Mouse (Mus musculus): ENCODE results near the gene Clasp1.

The Clasp1 gene

DNA sequence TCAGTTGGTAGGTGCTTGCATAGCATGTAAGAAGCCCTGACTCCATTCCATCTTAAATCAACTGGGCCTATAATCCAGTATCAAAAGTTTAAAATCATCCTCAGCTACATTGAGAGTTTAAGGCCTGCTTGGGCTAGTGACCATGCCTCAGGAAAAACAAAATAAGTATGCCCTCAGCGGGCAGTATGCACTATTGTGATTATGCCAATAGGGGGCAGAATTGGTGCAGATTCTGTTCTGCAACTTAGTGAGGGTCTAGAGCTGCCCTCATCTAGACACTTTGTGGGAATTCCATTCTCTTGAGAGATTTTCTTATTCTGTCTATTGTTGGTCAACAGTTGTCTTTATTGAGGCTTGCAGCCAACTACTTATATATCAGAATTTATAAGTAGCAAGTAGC, 116.9 kb downstream of the Clasp1 start:
- DNase-seq, result no peak

DNA sequence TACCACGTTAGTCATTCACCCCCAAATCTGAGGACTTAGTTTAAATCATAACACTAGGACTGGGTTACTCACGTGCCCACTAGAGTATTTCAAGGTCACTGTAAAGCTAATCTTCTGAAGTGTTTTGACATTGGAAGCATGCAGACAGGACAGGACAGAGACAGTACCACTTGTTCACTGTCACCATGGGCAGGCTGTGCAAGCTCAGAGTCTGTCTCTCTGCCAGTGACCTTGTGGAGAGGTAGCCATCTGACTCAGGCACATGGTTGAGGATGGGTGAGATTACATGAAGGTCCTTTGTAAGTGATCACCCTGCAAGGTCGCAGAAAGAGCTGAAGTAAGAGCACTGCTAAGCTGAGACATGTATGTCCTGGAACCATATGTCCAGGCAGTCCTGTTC, 122.1 kb downstream of the Clasp1 start:
- DNase-seq, result no peak

DNA sequence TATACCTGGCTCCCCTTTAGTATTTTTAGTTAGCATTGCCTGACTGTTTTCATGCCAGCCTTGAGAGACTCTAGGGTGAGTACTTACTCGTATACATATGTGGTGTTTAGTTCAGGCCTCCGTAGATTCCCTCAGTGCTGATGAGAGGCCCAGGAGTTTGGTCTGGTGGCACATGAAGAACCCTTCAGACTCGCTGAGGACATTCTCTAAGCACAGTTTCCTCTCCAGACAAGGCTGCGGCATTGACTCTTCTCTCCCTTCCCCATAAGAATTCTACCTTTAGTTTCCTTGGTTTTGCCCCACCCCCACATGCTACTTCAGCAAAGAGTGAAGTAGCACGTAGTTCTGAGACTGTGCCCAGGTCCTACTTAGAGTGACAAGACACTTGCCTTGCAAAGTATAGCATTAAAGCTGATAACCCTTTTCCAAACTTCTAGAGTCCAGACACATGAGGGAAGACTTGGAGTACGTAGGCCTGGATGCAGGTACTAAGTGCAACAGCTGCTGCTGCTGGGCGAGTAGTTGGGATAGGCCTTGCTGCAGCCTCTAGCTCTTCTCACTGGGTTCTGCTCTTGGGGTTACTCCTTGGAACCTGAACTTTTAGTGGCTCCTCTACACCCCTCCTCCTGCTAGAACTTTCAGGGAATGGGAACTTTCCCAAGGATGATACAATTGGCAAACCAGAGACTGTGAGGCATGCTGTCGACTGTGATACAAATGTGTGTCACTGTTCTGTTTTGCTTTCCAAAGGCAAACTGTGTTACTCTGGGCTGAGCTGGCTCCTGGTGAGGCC, 123.1 kb downstream of the Clasp1 start:
- peak; percentile 14 for DNase-seq

DNA sequence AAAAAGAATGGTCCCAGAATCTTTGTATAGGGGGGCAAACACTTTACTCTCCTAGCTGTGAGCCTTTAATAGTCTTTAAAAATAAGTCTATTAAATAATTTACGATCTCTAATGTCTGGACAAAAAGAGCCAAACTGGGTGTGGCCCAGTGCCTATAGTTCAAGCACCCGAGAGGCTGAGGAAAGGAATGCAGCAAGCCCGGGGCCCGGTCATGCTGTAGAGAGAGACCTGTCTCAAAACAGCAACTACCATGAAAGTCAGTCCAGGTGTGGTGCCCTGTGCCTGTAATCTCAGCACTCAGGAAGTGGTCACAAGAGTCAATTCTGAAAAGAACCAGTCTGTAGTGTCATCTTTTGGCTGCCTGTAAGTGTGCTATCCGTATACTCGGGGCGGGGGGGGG, 127.4 kb downstream of the Clasp1 start:
- no peak for DNase-seq

DNA sequence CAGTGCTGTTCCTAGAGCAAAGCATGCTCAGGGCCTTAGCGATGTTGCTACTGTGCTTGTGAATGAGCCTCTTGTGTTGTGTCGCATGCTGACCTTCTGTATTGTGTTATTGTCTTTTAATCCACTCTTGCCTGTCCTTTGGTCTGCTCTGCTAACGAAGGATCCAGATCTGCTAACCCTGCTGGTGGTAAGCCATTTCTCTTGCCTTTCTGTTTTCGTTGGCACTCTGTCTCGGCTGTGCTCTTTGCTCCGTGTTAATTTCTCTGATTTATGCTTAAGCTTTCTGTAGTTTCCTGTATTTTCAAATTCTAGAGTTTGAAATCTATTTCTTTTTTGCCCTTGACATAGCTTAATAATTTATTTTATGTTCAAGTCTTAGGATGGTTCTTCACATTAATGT, 134.3 kb downstream of the Clasp1 start:
- no peak for DNase-seq

DNA sequence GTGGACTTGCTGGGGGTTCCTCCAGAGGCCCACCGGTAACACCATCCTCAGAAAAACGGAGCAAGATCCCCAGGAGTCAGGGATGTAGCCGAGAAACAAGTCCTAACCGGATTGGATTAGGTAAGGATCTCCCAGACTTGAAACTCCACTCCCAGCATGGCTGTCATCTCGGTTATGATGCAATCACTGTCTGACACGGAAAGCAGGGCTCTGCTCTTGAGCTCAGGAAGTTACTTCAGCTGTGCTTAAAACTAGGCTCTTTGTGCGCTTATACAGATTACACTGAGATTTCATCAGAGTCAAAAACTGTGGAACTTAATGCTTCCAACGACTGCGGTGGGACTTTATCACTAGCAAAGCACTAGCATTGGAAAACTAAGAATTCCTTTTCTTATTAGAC, 136.5 kb downstream of the Clasp1 start:
- DNase-seq, result peak; percentile 25

DNA sequence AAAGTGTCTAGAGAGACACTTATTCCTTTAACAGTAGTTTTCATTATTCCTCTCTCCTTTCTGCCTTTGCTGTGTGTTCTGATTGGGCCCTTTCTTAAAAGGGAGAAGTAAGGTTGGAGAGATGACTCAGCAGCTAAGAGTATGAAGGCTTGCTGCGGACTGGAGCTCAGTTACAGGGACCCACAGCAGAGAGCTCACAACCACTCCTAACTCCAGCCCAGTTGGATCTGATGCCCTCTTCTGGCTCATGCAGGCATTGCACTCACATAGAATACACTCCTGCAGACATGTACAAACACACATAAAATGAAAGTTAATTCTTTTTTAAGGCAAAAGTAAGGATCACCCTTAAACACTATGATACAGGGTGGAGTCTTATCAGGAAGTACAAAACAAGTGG, 140.4 kb downstream of the Clasp1 start:
- DNase-seq, result no peak

DNA sequence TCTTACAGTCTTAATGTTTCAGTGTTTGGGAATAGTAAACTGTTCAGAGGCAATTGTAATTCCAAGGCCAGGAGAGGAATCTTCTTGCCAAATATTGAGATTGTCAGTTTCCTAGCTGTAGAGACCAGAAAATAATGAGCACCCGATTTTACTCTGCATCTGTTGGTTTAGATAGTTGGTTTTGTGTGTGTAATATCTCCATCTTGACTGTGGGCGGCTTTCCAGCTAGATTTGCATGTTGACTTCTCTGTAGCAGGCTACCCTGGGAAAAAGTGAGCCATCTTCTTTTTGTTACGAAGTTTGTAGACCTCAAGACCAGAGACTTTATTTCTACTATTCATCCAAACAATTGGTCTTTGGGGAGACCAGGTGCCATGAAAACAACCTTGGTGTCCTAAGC, 142.4 kb downstream of the Clasp1 start:
- no peak for DNase-seq

DNA sequence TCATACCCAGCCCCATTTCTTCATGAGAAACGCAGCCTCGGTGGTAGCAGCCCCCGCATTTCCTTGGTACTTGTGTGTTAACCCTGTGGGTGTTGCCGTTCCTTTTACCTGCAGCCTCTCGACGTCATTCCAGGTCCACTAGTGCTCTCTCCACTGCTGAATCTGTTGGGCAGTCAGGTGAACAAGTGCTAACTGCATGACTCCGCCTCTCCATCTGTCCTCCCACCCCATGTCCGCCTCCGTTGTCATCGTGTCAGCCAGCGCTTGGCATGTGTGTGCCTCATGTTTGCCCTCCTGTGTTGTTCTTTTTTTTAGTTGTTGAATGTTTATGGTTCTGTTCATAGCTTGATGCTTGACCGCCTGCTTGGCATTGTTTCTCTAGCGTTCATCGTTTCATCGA, 147.2 kb downstream of the Clasp1 start:
- DNase-seq, result no peak

DNA sequence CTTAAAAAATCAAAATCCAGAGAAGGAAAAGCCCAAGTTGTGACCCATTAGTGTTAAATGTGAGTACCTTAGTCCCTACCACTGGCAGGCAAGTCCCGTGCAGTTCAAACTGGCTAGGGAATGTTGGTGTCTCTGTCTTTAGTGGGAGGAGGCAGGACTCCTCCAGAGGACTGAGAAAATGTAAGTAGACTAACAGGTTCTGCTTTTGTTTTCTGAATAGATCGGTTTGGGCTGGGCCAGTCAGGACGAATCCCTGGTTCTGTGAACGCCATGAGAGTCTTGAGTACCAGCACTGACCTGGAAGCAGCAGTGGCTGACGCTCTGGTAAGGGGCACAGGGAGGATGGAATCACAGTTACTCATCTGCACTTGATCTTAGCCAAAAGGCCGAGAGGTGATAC, 150.2 kb downstream of the Clasp1 start:
- no peak for DNase-seq

DNA sequence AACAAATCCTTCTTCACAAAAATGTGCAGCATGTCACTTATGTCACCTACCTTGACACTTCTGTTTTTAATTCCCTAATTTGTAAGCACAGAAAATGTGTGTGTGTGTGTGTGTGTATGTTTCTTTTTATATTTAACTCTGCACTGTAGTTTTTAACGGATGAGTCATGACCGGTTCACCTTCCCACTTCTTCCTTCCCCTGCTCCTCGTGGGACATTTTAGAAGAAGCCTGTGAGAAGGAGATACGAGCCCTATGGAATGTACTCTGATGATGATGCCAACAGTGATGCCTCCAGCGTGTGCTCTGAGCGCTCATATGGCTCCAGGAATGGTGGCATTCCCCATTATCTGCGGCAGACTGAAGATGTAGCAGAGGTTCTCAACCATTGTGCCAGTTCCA, 154.0 kb downstream of the Clasp1 start:
- DNase-seq, result no peak

DNA sequence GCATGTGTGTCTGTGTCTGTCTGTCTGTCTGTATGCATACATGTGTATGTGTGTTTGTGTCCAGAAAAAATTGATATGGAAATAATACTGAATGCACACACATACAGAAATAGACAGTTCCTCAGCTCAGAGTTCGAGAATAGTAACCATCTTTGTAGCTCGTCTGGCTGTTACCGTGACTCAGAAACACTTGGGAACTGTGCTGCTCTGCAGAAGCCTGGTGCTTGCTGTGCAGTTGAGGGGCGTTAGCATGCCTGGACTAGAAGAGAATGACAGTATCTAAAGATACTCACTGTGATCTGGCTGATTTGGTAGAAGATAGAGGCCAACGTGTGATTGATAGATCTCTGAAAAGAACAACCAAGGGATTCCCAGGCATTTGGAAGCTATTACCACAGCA, 159.9 kb downstream of the Clasp1 start:
- no peak for DNase-seq

DNA sequence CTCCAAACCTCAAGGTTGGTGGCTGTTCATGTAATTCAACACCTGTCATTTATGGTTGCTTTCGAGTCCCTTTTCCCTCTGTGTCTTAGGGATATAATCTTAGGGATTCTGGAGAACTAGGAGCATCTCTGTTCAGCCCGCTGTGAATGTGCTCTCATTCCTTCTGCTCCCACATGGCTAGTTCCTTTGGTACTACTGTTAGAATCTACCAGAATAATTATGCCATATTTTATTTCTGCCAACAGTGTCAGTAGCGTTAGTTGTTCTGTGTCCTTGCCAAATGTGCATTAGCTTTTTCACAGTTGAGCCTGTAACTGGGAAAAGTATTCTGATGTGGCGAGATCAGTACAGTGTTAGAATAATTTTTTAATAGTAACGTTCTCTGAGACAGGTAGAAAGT, 162.3 kb downstream of the Clasp1 start:
- DNase-seq, result no peak

DNA sequence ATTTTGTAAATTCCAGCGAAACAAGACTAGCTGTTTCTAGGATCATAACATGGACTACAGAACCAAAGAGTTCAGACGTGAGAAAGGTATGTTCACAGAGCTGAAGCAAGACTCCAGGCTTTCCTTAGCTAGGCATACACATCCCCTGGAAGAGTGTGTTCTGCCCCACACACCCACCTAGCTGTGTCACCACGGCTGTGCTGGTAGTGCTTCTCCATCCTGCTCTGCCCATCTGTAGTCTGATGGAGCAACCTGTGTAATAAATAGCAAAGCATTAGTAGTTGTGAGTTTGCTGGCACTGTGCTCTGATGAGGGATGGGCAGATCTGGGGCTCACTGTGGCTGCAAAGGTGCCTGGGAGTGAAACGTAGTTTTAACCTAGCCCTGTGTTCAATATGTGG, 163.2 kb downstream of the Clasp1 start:
- no peak for DNase-seq

DNA sequence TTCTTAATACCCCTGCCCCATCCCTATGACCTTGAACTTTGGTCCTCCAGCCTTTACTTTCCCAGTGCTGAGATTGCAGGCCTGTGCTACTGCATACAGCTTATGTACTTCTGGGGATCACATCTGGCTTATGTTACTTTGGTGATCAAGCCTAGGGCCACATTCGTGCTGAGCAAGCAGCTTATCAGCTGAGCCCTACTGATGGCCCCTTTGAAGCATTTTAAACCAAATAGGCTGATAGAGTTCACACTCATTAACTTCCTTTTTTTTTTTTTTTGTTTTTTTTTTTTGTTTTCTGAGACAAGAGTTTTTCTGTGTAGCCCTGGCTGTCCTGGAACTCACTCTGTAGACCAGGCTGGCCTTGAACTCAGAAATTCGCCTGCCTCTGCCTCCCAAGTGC, 164.2 kb downstream of the Clasp1 start:
- DNase-seq, result no peak

DNA sequence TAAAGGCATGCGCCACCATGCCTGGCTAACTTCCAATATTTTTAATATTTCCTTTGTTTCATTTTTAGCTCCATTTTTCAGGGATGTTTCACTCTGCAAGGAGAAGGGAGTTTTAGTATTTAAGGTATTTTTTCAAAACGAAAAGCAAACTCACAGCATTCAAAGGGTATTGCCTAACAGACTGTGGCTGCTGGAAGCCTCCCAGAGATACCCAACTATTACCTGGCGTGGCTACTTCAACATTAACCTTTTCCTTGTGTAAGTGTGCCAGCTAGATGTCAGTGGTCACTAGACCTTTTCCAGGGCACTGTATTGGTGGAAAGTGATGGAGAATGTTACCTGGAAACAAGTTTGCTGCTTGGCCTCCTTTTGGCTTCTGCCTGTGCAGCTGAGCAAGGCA, 164.6 kb downstream of the Clasp1 start:
- DNase-seq, result peak; percentile 22

DNA sequence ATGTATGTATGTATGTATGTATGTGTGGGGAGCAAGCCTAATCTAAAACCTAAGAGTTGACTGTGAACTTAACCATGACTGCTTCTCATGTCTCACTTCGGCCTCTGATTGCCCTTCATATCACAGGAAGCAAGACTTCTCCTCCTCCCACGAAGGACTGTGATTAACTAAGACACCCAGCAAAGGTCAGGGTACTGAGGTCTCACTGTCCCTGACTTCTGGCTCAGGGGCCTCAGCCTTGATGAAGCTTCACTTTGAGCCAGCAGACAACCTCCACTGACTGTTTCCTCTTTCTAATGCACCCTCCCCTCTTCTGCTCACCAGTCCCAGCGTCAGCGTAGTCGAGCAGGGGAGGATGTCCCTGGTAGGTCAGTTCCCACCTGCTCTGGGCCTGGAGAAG, 166.1 kb downstream of the Clasp1 start:
- DNase-seq, result no peak

DNA sequence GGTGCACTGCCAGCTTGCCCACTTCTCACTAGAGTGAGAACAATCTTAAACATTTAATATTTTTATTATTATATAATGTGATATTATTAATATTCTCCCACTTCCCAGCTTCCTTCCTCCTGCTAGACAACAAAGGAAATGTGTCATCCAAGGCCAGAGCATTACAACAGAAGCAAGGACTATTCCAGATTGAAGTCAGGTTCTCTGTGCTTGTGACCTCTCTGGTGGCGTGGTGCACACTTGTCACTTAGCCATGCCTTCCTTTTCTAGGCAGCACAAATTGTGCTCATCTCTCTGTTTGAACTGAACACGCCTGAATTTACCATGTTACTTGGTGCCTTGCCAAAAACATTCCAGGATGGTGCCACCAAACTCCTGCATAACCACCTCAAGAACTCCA, 170.9 kb downstream of the Clasp1 start:
- DNase-seq, result no peak

DNA sequence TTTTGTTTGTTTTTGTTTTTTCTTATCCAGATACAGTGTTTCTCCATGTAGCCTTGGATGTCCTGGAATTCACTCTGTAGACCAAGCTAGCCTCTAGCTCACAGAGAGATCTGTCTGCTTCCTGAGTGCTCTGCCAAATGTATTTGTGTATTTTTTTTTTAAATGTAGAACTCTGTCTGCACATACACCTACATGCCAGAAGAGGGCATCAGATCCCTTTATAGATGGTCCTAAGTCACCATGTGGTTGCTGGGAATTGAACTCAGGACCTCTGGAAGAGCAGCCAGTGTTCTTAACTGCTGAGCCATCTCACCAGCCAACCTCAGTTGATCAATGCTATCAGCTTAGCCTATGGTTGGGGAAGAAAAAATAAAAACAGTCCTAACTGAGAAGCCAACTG, 175.7 kb downstream of the Clasp1 start:
- no peak for DNase-seq

DNA sequence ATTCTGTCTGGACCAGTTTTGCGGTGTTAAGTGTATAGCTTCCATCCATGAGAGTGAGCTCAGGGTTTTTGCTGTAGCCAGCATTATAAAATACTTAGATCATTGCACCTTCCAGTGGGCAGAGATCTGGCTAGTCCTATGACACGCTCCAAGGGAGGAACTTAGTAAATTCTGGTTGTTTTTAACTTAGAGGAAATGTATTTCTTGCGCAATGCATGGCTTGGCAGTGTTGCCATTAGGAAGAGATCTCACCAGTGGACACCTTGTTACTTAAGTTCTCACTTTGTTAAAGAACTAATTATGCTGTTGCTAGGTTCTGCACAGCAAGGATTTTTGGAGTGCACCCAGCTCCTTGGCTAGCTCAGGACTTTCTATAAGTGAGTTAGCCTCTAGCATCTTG, 178.8 kb downstream of the Clasp1 start:
- no peak for DNase-seq

DNA sequence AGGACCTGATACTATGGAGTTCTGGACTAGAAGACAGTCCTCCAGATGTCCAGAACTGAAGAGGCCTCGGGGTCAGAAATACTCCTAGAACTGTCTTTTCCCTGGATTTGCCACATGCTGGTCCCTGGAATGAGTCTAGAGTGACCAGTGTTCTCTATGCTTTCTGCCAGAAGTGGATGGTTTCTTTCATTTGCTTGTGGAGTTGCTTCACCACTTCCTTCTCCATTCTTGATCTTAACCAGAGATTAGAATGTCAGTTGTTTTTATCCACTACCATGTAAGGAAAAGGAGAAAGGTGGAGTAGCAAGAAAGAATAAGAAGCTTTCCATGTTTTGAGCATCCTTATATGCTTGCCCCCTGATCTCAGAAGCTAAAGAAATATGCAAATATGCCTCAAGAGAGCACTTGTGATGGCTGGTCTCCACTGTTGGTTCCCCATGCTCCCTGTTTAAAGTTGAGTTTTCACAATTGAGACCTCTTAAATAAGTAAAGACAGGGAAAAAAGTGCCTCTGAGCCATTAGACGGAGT, 191.4 kb downstream of the Clasp1 start:
- DNase-seq, result no peak

DNA sequence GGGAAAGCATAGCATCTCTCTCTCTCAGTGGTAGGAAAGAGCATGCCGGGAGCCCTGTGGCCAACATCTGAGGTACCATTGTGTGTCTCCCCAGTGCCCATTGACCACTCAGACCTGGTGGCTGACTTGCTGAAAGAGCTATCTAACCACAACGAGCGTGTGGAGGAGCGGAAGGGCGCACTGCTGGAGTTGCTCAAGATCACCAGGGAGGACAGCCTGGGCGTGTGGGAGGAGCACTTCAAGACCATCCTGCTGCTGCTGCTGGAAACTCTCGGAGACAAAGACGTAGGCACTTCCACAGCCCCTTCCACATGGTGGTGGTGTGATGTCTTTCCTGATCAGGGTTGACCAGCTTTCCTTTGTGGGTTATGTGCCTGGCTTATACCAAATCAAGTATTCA, 192.3 kb downstream of the Clasp1 start:
- DNase-seq, result no peak

DNA sequence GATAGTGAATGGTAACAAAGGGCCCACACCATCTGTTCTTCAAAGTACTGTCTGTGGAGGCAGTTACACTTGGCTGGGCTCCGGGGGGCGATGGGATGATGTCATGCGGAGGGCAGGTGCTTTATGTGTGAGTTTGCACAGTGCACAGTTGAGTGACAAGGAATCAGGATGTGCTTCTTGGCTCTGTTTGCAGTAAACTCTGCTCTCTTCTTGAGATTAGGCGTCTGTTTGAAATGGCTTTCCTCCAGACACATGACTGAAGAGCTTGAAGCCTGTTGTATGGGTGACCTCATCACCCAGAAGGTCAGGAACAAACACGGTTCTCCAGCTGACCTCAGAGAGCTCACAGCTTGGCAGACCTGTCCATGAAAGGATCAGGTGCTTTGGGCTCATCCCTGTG, 200.9 kb downstream of the Clasp1 start:
- DNase-seq, result peak; percentile 12

DNA sequence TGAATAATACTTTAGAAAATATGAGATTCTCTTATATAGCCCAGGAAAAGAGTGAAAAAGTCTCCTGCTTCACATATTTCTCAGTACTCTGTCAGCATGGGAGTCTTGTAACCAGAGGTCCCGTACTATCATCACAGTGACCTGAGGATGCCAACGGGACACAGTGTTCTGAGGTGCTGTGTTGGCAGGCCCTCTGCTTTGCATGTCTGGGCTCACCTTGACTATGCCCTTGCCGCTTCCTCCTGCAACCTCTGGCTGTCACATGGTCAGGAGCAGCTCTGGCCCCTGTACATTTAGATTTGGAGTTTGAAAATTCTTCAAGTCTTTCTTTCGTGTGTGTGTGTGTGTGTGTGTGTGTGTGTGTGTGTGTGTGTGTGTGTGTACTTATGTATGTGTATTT, 204.1 kb downstream of the Clasp1 start:
- no peak for DNase-seq

DNA sequence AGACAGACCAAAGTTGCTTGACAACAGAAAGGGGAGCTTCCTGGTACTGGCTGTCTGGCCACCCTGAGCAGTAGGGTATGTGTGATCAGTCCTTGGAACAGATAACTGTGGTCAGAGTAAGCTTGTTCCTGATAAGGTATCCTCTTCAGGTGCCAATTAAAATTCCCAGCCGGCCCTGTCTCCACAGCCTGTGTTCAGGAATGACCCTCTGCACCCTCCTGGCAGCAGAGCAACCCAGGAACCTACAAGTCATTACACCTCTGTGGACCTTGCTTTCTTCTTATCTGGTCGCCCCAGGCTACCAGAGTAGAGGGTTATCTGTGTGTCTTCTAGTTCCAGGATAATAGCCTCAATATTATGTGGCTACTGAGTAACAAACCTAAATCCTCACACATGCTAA, 206.5 kb downstream of the Clasp1 start:
- no peak for DNase-seq

All from lung, postnatal 14 days (tissue).